Mouse (Mus musculus) thymus, postnatal 10 days (tissue): Measurements from ENCODE around the gene Rab14.

Experiments
- DNase-seq, 2 experiments: peaks; one replicate each; pipeline ENCODE4 v3.0.0; 2021; ENCODE audit warnings: low spot score in 2 of 2

Gene Rab14

DNA sequence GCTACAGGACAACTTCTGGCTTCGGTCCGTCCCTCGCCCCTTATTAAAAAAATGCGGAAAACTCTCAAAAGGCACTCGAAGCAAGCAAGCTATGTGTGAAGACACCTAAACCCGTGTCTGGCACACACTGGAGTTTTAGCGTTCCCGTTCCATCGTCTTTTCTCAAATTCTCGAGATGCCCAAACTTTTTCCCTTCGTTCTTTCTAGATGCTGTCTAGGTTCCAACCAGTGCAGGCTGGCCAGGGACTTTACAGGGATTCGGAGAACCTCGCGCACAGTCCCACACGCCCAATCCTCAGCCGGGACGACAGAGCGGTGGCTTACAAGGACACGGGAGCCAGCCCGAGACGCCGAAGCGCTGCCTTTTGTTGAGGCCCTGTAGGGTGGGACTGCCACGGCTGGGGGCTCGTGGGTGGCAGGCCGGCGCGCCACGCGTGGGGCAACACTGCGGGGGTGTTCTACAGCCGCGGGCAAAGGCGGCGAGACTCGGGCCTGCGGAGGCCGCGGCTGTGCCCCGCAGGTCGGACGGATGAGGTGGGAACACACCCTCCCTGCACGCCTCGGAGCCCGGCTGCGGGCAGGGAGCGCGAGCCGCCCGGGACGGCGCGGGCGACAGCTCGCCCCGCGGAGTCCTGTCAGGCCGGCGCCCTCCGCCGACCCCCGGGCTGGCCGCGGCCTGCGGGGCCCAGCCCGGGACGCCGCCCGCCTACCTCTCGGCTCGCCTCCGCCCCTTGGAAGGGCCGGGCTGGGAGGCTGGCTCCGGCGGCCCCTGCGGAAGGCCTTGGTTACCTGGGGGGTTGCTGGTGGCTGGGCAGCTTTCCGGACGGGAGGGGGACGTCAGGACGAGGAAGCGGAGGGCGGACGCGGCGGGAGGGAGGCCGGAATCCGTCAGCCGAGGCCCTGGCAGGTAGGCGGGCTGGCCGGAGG, 686 bp downstream of the Rab14 start:
- DNase-seq = peak; percentile 37 to 39

DNA sequence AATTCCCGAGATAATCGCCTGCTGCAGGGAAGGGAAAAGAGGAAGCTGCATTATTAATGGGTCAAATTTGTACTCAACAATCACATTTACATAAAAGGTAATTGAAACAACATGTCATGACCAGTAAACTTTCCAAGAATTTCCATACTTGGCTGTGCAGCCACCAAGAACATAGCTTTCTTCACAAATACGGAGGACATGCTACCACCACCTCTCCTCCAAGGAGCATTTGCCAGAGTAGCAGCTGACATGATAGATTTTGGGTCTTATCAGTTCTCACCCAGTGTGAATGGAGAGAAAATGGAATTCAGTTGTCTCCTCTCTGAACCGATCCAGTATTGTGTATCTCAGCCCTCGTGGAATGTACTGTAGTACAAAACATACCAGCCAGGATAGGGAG, 1.4 kb downstream of the Rab14 start:
- no peak for DNase-seq

GRCm38 (mm10) chr2:35195626-35196544, 5.0 kb downstream of the Rab14 start:
- DNase-seq = no peak

DNA sequence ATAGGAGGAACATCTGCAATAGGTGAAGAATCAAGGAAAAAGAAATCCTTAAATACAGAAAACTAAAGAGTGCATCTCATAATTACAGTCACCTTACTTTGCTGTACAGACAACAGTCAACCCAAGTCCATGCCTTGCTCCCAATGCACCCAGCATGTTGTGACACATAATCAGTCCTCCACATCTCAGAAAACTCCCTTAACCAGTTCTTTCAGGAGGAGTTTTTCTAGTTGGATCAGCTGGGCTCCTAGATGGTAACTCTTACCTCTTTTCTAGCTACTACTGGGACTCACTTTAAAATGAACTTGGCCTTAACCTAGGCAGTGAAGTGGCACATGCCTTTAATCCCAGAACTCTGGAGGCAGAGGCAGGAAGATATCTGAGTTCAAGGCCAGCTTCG, 6.9 kb downstream of the Rab14 start:
- no peak for DNase-seq

GRCm38 (mm10) chr2:35188929-35189328, 12.0 kb downstream of the Rab14 start:
- DNase-seq = no peak

DNA sequence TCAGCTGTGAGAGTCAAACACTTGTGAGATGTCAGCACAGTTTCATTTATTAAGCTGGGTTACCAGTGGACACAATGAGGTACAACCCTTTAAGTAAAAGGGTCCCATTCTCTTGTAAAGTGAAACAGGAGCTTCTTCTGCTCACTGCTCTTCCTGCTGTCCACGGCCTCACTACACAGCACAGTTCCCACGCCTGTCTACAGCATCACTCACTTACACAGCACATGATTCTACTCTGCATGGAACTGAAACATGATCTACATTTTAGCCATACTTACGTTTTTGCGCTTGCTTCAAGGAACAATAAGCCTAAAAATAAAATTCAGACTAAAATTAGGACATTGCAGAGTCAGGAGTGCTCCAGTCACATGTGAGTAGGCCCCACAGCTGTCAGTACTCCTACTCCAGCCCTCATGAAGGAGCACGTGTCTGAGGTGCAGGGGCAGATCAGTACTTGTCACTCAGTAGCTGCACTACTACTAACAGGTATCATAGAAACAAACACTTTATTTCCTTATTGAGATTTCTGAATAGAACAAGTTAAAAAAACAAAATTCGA, 17.7 kb downstream of the Rab14 start:
- no peak for DNase-seq

DNA sequence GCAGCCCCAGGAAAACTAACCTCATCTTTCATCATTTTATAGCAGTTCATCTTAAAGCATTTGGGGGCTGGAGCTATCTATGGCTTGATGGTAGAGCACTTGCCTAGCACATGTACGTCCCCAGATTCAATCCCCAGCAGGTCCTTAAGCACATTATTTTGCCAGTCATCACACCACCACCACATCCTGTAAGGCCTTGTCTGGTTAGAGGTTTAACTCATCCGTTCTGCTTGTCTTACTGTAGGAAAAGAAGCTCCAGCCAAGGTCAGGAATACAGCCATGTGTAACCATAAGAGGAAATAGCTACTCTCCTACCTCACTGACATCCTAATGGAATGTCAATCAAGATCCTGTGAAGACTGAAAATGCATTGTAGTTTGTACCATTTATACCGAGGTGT, 22.8 kb downstream of the Rab14 start:
- no peak for DNase-seq

- no peak for DNase-seq
Observed at GRCm38 (mm10) chr2:35175281-35176065, 25.4 kb downstream of the Rab14 start.

DNA sequence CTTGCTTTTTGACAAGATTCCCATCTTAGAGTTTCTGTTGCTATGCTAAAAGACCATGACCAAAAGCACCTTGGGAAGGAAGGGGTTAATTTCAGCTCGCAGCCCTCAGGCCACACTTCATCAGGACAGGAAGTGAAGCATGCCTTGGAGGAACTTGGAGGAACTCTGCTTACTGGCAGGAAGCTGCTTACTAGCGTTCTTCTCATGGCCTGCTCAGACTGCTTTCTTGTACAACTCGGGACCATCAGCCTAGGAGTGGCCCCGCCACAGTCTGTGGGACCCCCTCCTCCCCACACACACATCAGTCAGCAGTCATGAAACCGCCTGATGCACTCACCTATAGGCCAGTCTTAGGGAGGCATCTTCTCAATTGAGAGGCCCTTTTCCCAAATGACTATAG, 26.8 kb downstream of the Rab14 start:
- no peak for DNase-seq

DNA sequence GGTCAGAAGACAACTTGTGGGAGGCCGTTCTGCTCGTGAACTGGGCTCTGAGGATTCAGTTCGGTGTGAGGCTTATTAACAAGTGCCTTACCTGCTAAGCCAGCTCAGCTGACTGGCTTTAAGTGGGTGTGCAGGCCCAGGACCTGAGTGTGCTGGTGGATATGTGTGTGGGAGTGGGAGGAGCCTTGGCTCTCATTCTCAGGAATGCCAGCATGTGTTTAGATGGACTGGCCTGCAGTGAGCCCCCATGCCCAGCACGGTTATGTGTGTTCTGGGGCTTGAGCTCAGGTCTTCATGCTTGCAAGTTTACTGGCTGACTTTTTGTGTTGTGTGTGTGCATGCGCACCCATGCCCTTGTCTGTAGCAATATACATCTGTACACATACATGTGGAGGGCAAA, 27.3 kb downstream of the Rab14 start:
- no peak for DNase-seq

DNA sequence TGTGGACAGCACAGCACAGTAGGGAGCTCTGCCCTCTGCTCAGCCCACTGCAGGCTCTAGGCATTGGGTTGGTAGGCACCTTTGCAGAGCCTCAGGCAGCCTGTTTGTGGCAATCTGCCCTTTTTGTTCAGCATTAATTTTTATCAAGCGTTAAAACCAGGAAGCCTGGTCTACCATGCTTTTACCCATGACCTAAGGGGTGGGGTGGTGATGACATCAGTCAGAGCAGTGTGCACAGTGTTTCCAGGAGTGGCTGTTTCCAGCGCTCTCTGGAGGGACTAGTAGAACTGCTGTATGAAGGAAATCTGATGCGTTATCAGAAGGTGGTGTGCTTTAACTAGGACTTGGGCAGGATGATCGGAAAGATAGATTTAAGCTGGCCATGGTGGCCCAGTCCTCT, 28.7 kb downstream of the Rab14 start:
- DNase-seq = no peak

DNA sequence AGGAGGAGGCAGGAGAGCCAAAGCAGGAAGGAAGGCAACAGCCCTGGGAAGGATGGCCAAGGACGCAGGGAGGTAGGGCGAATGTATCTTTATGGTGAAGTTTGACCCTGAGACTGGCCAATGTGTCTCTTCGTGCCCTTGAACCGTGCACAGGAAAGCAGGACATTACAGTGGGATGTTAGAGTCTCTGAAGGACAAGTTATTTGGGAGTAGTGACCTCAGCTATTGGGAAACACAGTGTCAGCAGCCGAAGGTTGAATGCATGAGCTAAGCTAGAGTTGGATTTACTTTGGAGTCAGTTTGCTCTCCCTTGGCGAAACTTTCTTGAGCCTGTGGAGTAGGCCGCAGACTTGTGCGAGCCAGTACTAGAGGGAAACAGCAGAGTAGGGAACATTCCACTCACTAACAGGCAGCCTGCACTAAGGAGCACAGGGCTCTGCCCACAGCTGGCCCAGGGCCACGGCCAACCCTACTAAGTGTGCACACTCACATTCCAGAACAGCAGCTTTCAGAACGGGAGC, 29.5 kb downstream of the Rab14 start:
- DNase-seq = no peak

DNA sequence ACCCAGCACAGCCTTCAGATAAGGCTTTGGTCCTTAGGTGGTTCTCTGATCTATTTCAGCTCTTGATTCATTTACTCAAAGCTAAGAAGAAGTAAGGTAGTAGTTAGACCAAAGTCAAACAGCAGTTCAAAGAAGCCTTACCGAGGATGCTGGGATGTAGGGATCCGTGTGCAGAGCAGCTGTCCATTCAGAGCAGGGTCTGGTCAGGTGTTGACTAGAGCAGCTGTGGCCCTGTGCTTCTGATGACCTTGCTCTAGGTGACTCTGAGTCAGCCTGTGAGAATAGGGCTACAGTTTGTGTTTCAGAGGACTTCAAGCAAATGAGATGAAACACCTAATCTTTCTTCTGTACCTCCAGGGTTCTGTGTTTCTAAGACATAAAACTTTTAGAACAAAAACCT, 31.5 kb downstream of the Rab14 start:
- no peak for DNase-seq

GRCm38 (mm10) chr2:35166816-35167215, 34.1 kb downstream of the Rab14 start:
- DNase-seq = no peak

- no peak for DNase-seq
Observed at GRCm38 (mm10) chr2:35165416-35165815, 35.5 kb downstream of the Rab14 start.

GRCm38 (mm10) chr2:35163396-35163795, 37.5 kb downstream of the Rab14 start:
- DNase-seq = no peak

- no peak for DNase-seq
Observed at GRCm38 (mm10) chr2:35161846-35162488, 39.0 kb downstream of the Rab14 start.

DNA sequence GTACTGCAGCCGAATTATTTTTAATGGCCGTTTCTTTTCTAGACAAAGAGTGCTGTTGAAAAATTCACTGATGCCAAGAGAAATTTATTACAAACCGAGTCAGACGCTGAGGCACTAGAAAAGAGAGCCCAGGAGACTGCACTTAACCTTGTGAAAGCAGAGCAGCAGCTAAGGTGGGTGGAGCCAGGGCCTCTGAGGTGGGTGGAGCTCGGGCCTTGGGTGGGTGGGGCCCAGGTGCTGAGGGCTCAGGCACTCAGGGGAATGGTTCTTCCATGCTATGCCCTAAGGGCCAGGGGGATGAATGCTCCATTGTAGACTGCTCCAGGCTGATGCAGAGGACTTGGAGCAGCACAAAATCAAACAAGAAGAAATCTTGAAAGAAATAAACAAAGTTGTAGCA, 40.7 kb downstream of the Rab14 start:
- DNase-seq = no peak

DNA sequence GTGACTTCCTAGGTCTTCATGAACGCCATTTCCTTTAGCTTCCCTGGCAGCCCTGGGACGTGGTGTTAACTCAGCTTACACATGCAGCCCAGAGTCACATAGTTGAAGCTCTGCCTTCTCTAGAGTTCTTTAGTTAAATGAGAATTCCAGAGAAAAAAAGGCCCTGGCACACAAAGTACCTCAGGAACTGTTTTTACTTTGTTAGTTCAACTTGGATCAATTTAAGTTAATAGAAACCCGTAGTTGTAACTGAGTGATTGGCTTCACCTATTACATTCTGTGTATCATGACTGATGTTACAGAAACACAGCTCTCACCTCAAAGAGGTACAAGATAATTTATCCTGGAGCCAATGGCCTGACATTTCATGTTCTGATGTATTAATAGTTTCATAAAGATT, 42.6 kb downstream of the Rab14 start:
- DNase-seq = no peak

DNA sequence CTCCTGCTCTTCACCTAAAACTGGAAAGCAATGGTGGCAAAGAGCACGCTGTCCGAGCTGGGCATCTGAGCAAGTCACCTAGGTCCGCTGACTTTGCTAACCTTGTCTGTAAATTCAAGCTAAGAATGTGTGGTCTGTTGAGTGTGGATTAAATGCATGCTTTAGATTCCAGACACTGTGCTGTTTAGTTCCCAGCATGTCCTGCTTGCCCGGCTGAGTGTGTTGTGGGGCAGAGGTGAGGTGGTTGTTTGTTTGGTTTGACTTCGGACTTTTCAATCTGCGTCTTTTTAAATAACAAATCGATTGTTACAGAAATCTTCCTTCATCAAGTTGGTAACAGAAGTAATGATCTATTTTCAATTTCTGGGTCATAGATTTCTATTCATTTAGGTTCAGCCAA, 43.1 kb downstream of the Rab14 start:
- no peak for DNase-seq

DNA sequence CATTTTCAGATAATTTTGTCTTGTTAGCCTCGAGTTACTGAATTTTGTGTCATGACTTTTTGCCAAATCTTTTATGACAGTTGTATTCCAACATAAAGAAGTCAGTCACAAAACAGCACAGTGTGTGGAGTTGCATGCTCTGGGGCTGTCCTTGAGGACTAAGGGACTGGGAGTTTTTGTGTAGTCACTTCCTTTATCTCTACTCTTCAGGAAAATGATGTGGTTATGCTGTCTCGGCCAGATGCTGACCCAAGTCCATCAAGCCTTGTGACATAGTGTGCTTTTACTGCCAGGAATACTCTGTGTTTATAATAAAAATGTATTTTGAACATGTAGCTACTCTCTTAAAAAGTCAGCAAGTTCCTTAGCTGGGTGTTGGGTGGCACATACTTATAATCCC, 43.9 kb downstream of the Rab14 start:
- no peak for DNase-seq
